Mouse (Mus musculus) stomach, postnatal 0 days (tissue): ENCODE measurements at regions not wholly inside any gene's neighbourhood (a gene's known extent, or its start where the extent isn't known, plus 50 kb on each side); places are given as distances from the start of the nearest gene placed in this dataset.

Experiments used
- CTCF ChIP-seq: IDR thresholded peaks from 2 replicates; pipeline ENCODE4 v1.5.1; 2016; ENCODE audit warnings: antibody characterized with exemption, low read depth, mild to moderate bottlenecking, moderate library complexity
- EP300 ChIP-seq: optimal IDR thresholded peaks from 2 replicates; pipeline ENCODE3; 2016; ENCODE audit warnings: antibody characterized with exemption

DNA sequence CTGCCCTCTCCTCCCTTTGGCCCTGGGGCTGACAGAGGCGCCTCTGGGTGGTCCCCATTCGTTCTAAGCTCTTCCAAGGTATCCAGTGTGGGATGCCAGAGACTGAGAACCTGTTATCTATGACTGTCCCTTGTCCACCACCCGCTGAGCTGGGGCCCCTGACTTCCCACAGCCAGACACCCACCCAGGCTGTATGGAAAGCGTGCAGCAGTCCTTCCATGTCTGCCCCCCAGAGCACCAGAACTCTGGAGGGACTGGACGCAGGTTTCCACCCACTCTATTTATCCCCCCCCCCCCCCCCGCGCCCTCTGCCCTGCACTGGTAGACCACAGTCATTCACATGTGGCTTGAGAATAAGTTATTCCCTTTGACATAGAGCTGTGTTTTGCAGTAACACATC lies 408.5 kb upstream of the B3galt2 start:
- TF ChIP-seq CTCF = no peak
- no peak for TF ChIP-seq EP300
